ENCODE assay signal across 14 mouse cellular contexts in genomic region chr9:88030509-88031148, GRCm38 (mm10).
DNase-seq lines count a peak whose midpoint lies in the region; ATAC-seq and TF ChIP-seq lines count a peak whose summit lies in the region.
"Had no signal": no experiment of that assay in that cellular context is flagged by ENCODE, and none has a peak within 500 bp of the region (broad histone marks: within the 10 kb centered on the region; RNA-seq: fewer than 3 reads in every experiment).

No protein-coding gene starts in this region.

- no peaks in the 10 kb centered on the region for H3K79me2 ChIP-seq in myocyte (ENCODE audit: control insufficient read depth, insufficient read depth)

- H3K4me3 ChIP-seq in limb, embryonic 12.5 days (replicated peaks), result no peak overlapping the region
- no peak overlapping the region for H3K4me3 ChIP-seq in limb, embryonic 10.5 days
- no peak overlapping the region for H3K4me3 ChIP-seq in layer of hippocampus, adult 2 months
- H3K4me3 ChIP-seq in myocyte, result no peak overlapping the region
- H3K4me3 ChIP-seq: gastrocnemius, adult 2 months; neural tube, embryonic 15.5 days had no signal

- no peak for DNase-seq in frontal cortex, postnatal 10 days (ENCODE audit: low spot score in 2 of 2)
- DNase-seq in limb, embryonic 10.5 days (ENCODE audit: low spot score), result no peak
- DNase-seq in layer of hippocampus, adult 2 months (ENCODE audit: low spot score in 2 of 2), result peak; percentile 44 to 68
- no peak for DNase-seq in MN1 (ENCODE audit: low spot score)
- DNase-seq: adrenal gland, adult 8-10 months; cerebellum, postnatal 25 days; gastrocnemius, adult 2 months; heart, postnatal 14 days; kidney, postnatal 25 days; lung, postnatal 4 days had no signal

- no peaks in the 10 kb centered on the region for H3K27me3 ChIP-seq in limb, embryonic 12.5 days
- H3K27me3 ChIP-seq in limb, embryonic 10.5 days (ENCODE audit: low read depth, poor library complexity, severe bottlenecking), result no peaks in the 10 kb centered on the region
- no peaks in the 10 kb centered on the region for H3K27me3 ChIP-seq in myocyte (ENCODE audit: control insufficient read depth, insufficient read depth, insufficient read length)
- H3K27me3 ChIP-seq: neural tube, embryonic 15.5 days had no signal

- no peak overlapping the region for H3ac ChIP-seq in myocyte (ENCODE audit: control insufficient read depth, insufficient read length)

- H3K27ac ChIP-seq in limb, embryonic 12.5 days, result no peak overlapping the region
- no peak overlapping the region for H3K27ac ChIP-seq in limb, embryonic 10.5 days
- H3K27ac ChIP-seq in layer of hippocampus, adult 2 months, result peak overlapping the region; percentile 87
- H3K27ac ChIP-seq: gastrocnemius, adult 2 months; neural tube, embryonic 15.5 days had no signal

- TF ChIP-seq CTCF in layer of hippocampus, adult 2 months (conservative IDR thresholded peaks at IDR 0.05), result peak; percentile 22; the same call in 1 of the 2 replicates

- H3K36me3 ChIP-seq in limb, embryonic 12.5 days, result no peaks in the 10 kb centered on the region
- H3K36me3 ChIP-seq in limb, embryonic 10.5 days, result no peaks in the 10 kb centered on the region
- H3K36me3 ChIP-seq in myocyte (ENCODE audit: control insufficient read depth, insufficient read depth), result no peaks in the 10 kb centered on the region
- H3K36me3 ChIP-seq: neural tube, embryonic 15.5 days had no signal

- ATAC-seq in frontal cortex, adult (ENCODE audit: low TSS enrichment), result peak; percentile 67; the same call in 1 of the 2 replicates
- ATAC-seq in limb, embryonic 12.5 days (ENCODE audit: insufficient number of reproducible peaks, insufficient read depth, low FRiP score, low TSS enrichment, low read depth), result 0 out of 2 replicates have a peak, but pooled peaks have one; percentile 47

- 83% methylated on average over 6 of the region's 6 CpGs for WGBS in limb, embryonic 12.5 days
- WGBS in limb, embryonic 10.5 days, result 88% methylated on average over 6 of the region's 6 CpGs

- H3K4me2 ChIP-seq in limb, embryonic 12.5 days, result no peak overlapping the region
- no peak overlapping the region for H3K4me2 ChIP-seq in myocyte (ENCODE audit: low read depth)
- H3K4me2 ChIP-seq: neural tube, embryonic 15.5 days had no signal

- no peak for TF ChIP-seq POLR2A in myocyte (IDR thresholded peaks at IDR 0.05; ENCODE audit: insufficient read length, low read depth)

- H3K4me1 ChIP-seq in limb, embryonic 12.5 days (replicated peaks), result no peaks in the 10 kb centered on the region
- peaks cover 8% of the 10 kb centered on the region; the same call in 1 of the 2 replicates for H3K4me1 ChIP-seq in limb, embryonic 10.5 days
- H3K4me1 ChIP-seq: neural tube, embryonic 15.5 days had no signal

- no peaks in the 10 kb centered on the region for H3K9me3 ChIP-seq in limb, embryonic 12.5 days
- no peaks in the 10 kb centered on the region for H3K9me3 ChIP-seq in limb, embryonic 10.5 days (replicated peaks)
- H3K9me3 ChIP-seq: neural tube, embryonic 15.5 days had no signal

- no peak overlapping the region for H3K9ac ChIP-seq in limb, embryonic 12.5 days (replicated peaks)
- H3K9ac ChIP-seq: neural tube, embryonic 15.5 days had no signal

TF ChIP-seq in myocyte, 11 proteins besides CTCF, POLR2A, EP300 and RAD21:
- no peak for TF ChIP-seq USF1 (IDR thresholded peaks at IDR 0.05; ENCODE audit: low read depth)
- TF ChIP-seq MYOD1 (IDR thresholded peaks at IDR 0.05; ENCODE audit: control insufficient read depth in 1 of 3, insufficient read length in 2 of 3, low read depth in 2 of 3), result peak in 2 of 3 experiments; percentile 62 to 71
- TF ChIP-seq REST (IDR thresholded peaks at IDR 0.05; ENCODE audit: insufficient read depth, insufficient read length), result no peak
- TF ChIP-seq CEBPB (IDR thresholded peaks at IDR 0.05; ENCODE audit: insufficient read depth, poor library complexity, severe bottlenecking), result no peak
- peak in 2 of 3 experiments; percentile 24 to 56 for TF ChIP-seq MYOG (IDR thresholded peaks at IDR 0.05; ENCODE audit: control insufficient read depth in 1 of 3, insufficient read depth in 1 of 3, insufficient read length in 2 of 3, low read depth in 2 of 3)

Comparison
In these comparisons a context has a peak if more than half of its experiments do, and no peak if none do; other contexts are left out.
1. DNase-seq: peak in layer of hippocampus, adult 2 months (2 of 2); none in frontal cortex, postnatal 10 days (0 of 2), limb, embryonic 10.5 days (single experiment) and MN1 (single experiment).